Mouse (Mus musculus): ENCODE measurements around the gene Gk. TPM values are rescaled to one million over a fixed set of nuclear protein-coding genes. Genes with fewer than 3 reads are reported as not detected.

The Gk gene
- total RNA-seq, 2 experiments from 2014 or later = 44.5 to 56.1 TPM

Other genes with a start within 250 kb of the Gk start
- gene Tab3, start 202.8 kb downstream of the Gk start, total RNA-seq (2021) = 10 to 100 TPM; 10.8 to 13.4 TPM
- under 1 TPM in 1 of 2 experiments, not detected in 1; 0.17 TPM for gene 5430427O19Rik, start 93.5 kb upstream of the Gk start, total RNA-seq (2021)

Measured in heart, postnatal 10 days (tissue).